Mouse (Mus musculus): ENCODE results near the gene Proca1. TPM values are rescaled to one million over a fixed set of nuclear protein-coding genes. Genes with fewer than 3 reads are reported as not detected.
"Not testable (repeated sequence)": the region's sequence is repeated elsewhere in the genome, so short reads cannot be mapped to it uniquely, and the experiment has no call there.

Proca1 gene
- polyA plus RNA-seq, 1 experiment from 2014 or later: 2.9 TPM

DNA sequence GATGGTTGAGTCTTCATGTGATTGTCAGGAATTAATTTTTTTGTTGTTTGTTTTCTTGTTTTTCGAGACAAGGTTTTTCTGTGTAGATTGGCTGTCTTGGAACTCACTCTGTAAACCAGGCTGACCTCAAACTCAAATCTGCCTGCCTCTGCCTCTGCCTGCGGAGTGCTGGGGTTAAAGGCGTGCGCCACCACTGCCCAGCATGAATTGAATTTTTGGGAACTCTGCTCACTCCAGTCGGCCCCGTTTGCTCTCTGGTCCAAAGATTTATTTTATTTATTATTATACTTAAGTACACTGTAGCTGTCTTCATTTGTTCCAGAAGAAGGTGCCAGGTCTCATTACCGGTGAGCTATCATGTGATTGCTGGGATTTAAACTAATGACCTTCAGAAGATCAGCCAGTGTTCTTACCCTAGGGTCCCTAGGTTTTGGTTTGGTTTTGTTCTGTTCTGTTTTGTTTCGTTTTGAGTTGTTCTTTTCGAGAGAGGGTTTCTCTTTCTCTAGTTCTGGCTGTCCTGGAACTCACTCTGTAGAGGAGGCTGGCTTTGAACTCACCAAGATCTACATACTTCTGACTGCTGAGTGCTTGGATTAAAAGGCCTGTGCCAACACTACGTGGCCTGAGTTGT, 9.2 kb upstream of the Proca1 start:
- WGBS: 49% methylated on average over 10 of the region's 10 CpGs
- no peaks in the 10 kb centered on the region for H3K9me3 ChIP-seq
- no peaks in the 10 kb centered on the region; the same call in 1 of the 2 replicates for H3K27me3 ChIP-seq (replicated peaks)
- no peak for ATAC-seq (ENCODE audit: extremely low read depth, insufficient number of reproducible peaks, low FRiP score, low TSS enrichment)
- H3K9ac ChIP-seq: peak overlapping the region; percentile 61
- H3K4me1 ChIP-seq: peaks cover 42% of the 10 kb centered on the region
- H3K4me3 ChIP-seq: peak overlapping the region; percentile 73
- H3K4me2 ChIP-seq: peak overlapping the region; percentile 86
- peaks cover 34% of the 10 kb centered on the region for H3K36me3 ChIP-seq
- peak overlapping the region; percentile 29; the same call in 1 of the 2 replicates for H3K27ac ChIP-seq (replicated peaks)

DNA sequence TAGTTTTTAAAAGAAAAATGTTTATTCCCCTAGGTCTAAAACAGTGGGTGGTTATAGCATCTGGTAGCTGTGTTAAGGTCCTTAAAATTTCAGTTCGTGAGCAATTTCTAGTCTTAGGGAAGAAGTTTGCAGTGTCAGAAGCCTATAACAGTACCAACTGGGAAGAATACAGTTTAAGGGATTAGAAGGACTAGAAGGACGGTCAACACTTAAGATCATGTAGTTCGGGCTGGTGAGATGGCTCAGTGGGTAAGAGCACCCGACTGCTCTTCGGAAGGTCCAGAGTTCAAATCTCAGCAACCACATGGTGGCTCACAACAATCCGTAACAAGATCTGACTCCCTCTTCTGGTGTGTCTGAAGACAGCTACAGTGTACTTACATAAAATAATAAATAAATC, 8.5 kb upstream of the Proca1 start:
- not testable (repeated sequence) for ATAC-seq (ENCODE audit: extremely low read depth, insufficient number of reproducible peaks, low FRiP score, low TSS enrichment); H3K4me3 ChIP-seq; H3K4me2 ChIP-seq; H3K9ac ChIP-seq; H3K27me3 ChIP-seq (replicated peaks); H3K9me3 ChIP-seq; H3K27ac ChIP-seq (replicated peaks)
- peaks cover 41% of the 10 kb centered on the region for H3K4me1 ChIP-seq
- 91% methylated on average over 6 of the region's 6 CpGs for WGBS
- peaks cover 29% of the 10 kb centered on the region for H3K36me3 ChIP-seq

- H3K4me1 ChIP-seq: peaks cover 24% of the 10 kb centered on the region
- peak within 1 kb of the TSS; percentile 80 for H3K4me3 ChIP-seq
- peak within 1 kb of the TSS; percentile 95 for H3K9ac ChIP-seq
- H3K27me3 ChIP-seq (replicated peaks): no peaks in the 10 kb centered on the region; the same call in 1 of the 2 replicates
- peak within 1 kb of the TSS; percentile 97 for H3K27ac ChIP-seq (replicated peaks)
- H3K36me3 ChIP-seq: peaks cover 32% of the 10 kb centered on the region
- peak; percentile 62; the same call in 1 of the 2 replicates for ATAC-seq (ENCODE audit: extremely low read depth, insufficient number of reproducible peaks, low FRiP score, low TSS enrichment)
- peak within 1 kb of the TSS; percentile 83 for H3K4me2 ChIP-seq
- H3K9me3 ChIP-seq: no peaks in the 10 kb centered on the region
- WGBS: under 1% methylated on average over 78 of the region's 80 CpGs
Measured at GRCm38 (mm10) chr11:78188331-78189233, 4.6 kb upstream of the Proca1 start, which contains the start of gene Rab34. Rab34 (plus strand) TSS chr11:78188430.

DNA sequence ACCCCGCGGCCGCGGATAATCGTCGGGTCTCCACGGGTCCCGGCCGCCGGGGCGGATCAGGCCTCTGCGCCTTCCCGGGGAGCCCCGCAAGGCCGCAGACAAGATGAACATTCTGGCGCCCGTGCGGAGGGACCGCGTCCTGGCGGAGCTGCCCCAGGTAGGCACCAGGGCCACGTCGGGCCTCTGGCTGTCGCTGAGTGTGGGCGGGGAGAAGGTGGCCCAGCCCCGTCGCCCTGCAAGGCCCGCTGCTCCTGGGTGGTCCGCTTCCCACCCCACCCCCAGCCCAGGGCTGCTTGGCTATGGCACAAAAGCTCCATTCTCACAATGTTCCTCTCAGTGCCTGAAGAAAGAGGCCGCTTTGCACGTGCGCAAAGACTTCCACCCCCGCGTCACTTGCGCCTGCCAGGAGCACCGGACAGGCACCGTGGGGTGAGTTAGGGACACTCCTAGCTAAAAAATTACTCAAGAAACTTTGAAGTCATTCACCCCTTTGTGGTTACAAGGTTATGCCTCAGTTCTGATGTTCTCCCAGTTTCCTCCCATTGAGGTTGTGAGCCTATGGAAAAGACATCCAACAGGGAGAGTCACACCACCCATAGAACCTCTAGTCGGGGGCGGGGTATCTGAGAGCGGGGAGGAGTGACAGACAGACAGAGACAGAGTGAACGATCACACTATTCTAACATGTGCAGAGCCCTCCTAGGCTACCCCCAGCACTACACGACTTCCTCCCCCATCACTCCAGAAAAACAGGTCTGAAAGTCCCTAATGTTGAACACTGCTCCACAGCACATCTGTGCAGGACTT, 3.8 kb upstream of the Proca1 start:
- WGBS: 1% methylated on average over 42 of the region's 42 CpGs
- H3K9me3 ChIP-seq: no peaks in the 10 kb centered on the region
- peaks cover 35% of the 10 kb centered on the region for H3K36me3 ChIP-seq
- ATAC-seq (ENCODE audit: extremely low read depth, insufficient number of reproducible peaks, low FRiP score, low TSS enrichment): peak; percentile 64; the same call in 1 of the 2 replicates
- H3K4me3 ChIP-seq: peak overlapping the region; percentile 80
- peak overlapping the region; percentile 97 for H3K27ac ChIP-seq (replicated peaks)
- H3K27me3 ChIP-seq (replicated peaks): no peaks in the 10 kb centered on the region; the same call in 1 of the 2 replicates
- H3K4me2 ChIP-seq: peak overlapping the region; percentile 83
- peaks cover 24% of the 10 kb centered on the region for H3K4me1 ChIP-seq
- H3K9ac ChIP-seq: peak overlapping the region; percentile 95

- Histone ChIP-seq H3K36me3 (peaks cover 35% of the 10 kb centered on the region), H3K9ac (peak overlapping the region; percentile 95), H3K4me3 (peak overlapping the region; percentile 80), H3K4me1 (peaks cover 26% of the 10 kb centered on the region), H3K9me3 (no peaks in the 10 kb centered on the region), H3K27ac (replicated peaks) (peak overlapping the region; percentile 97), H3K4me2 (peak overlapping the region; percentile 83), H3K27me3 (replicated peaks) (no peaks in the 10 kb centered on the region; the same call in 1 of the 2 replicates)
- ATAC-seq (ENCODE audit: extremely low read depth, insufficient number of reproducible peaks, low FRiP score, low TSS enrichment): no peak
- 61% methylated on average over 6 of the region's 6 CpGs for WGBS
Measured at GRCm38 (mm10) chr11:78190041-78190440, 3.2 kb upstream of the Proca1 start.

- Histone ChIP-seq H3K9ac (peak overlapping the region; percentile 77), H3K27ac (replicated peaks) (peak overlapping the region; percentile 29; the same call in 1 of the 2 replicates), H3K4me1 (peaks cover 23% of the 10 kb centered on the region), H3K27me3 (replicated peaks) (no peaks in the 10 kb centered on the region), H3K9me3 (no peaks in the 10 kb centered on the region), H3K36me3 (peaks cover 35% of the 10 kb centered on the region), H3K4me3 (peak overlapping the region; percentile 62), H3K4me2 (peak overlapping the region; percentile 76)
- 3% methylated on average over 30 of the region's 30 CpGs for WGBS
- ATAC-seq (ENCODE audit: extremely low read depth, insufficient number of reproducible peaks, low FRiP score, low TSS enrichment): peak; percentile 65
Measured at GRCm38 (mm10) chr11:78194411-78195100, 1.4 kb downstream of the Proca1 start.

DNA sequence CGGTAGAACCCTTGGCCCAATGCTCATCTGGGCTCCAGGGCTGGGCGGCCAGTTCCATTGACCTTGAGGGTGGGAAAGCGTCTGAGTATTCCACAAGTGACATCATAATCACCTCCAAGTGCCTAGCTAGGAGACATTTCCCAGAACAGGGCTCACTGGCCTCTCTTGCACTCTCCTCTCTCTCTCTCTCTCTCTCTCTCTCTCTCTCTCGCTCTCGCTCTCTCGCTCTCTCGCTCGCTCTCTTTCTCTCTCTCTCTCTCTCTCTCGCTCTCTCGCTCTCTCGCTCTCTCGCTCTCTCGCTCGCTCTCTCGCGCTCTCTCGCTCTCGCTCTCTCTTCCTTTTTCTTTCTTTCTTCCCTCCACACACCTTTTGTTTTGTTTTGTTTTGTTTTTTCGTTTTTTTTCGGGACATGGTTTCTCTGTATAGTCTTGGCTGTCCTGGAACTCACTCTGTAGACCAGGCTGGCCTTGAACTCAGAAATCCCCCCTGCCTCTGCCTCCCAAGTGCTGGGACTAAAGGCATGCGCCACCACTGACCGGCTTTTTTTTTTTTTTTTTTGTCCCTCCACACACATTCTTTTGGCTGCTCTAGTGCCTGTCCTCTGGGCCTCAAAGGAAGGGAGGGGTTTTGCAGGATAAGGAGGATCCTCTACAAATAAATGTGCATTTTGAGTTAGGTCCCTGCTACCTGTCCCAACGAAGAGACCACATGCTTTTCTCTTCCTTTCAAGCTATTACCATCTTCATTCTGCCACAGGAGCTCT, 2.1 kb downstream of the Proca1 start:
- peaks cover 16% of the 10 kb centered on the region for H3K4me1 ChIP-seq
- 50% methylated on average over 23 of the region's 23 CpGs for WGBS
- peaks cover 34% of the 10 kb centered on the region for H3K36me3 ChIP-seq
- no peak for ATAC-seq (ENCODE audit: extremely low read depth, insufficient number of reproducible peaks, low FRiP score, low TSS enrichment)
- peak overlapping the region; percentile 77 for H3K9ac ChIP-seq
- H3K4me2 ChIP-seq: peak overlapping the region; percentile 76
- H3K27me3 ChIP-seq (replicated peaks): no peaks in the 10 kb centered on the region
- H3K9me3 ChIP-seq: no peaks in the 10 kb centered on the region
- H3K4me3 ChIP-seq: peak overlapping the region; percentile 62
- peak overlapping the region; percentile 29; the same call in 1 of the 2 replicates for H3K27ac ChIP-seq (replicated peaks)

DNA sequence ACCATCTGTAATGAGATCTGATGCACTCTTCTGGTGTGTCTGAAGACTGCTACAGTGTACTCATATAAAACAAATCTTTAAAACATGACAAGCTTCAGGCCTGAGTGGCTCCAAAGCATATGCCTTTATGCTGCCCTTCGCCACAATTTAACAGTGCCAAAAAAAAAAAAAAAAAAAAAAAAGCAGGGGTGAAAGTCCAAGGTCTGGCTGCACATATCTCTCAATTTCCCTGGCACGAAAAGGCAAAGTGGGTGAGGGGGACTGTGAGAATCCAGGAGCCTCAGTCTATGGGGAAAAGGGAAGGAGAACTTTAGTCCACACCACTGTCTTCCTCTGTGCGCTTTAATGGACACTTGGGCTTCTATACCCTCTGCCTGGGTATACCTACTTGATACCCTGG, 9.2 kb downstream of the Proca1 start:
- Histone ChIP-seq H3K27me3 (replicated peaks) (no peaks in the 10 kb centered on the region), H3K36me3 (peaks cover 49% of the 10 kb centered on the region), H3K4me3 (no peak overlapping the region), H3K27ac (replicated peaks) (no peak overlapping the region), H3K9me3 (no peaks in the 10 kb centered on the region), H3K4me2 (no peak overlapping the region), H3K4me1 (no peaks in the 10 kb centered on the region), H3K9ac (no peak overlapping the region)
- ATAC-seq (ENCODE audit: extremely low read depth, insufficient number of reproducible peaks, low FRiP score, low TSS enrichment): no peak
- WGBS: 86% methylated on average over 3 of the region's 3 CpGs

GRCm38 (mm10) chr11:78204287-78204686, 11.1 kb downstream of the Proca1 start:
- no peak overlapping the region for H3K4me2 ChIP-seq
- ATAC-seq (ENCODE audit: extremely low read depth, insufficient number of reproducible peaks, low FRiP score, low TSS enrichment): no peak
- no peak overlapping the region for H3K27ac ChIP-seq (replicated peaks)
- H3K27me3 ChIP-seq (replicated peaks): no peaks in the 10 kb centered on the region
- WGBS: 84% methylated on average over 6 of the region's 6 CpGs
- no peak overlapping the region for H3K4me3 ChIP-seq
- H3K4me1 ChIP-seq: no peaks in the 10 kb centered on the region
- H3K9ac ChIP-seq: no peak overlapping the region
- no peaks in the 10 kb centered on the region for H3K9me3 ChIP-seq
- H3K36me3 ChIP-seq: peaks cover 68% of the 10 kb centered on the region

All from heart, embryonic 13.5 days (tissue).